ENCODE assay signal across 9 mouse cellular contexts in genomic region chr10:62186882-62187281, GRCm38 (mm10). TPM values are rescaled to one million over a fixed set of nuclear protein-coding genes. Genes with fewer than 3 reads are reported as not detected.
DNase-seq lines count a peak whose midpoint lies in the region; ATAC-seq lines count a peak whose summit lies in the region.
"Had no signal": no experiment of that assay in that cellular context is flagged by ENCODE, and none has a peak within 500 bp of the region (broad histone marks: within the 10 kb centered on the region; RNA-seq: fewer than 3 reads in every experiment).

No protein-coding gene starts in this region.

- ATAC-seq in liver, embryonic 16.5 days (ENCODE audit: low read depth), result peak; percentile 53
- peak; percentile 63; the same call in 1 of the 2 replicates for ATAC-seq in neural tube, embryonic 14.5 days (ENCODE audit: low read depth)

- H3K36me3 ChIP-seq in liver, embryonic 16.5 days (ENCODE audit: control insufficient read depth, insufficient read depth), result no peaks in the 10 kb centered on the region
- no peaks in the 10 kb centered on the region for H3K36me3 ChIP-seq in neural tube, embryonic 14.5 days (ENCODE audit: control insufficient read depth, insufficient read depth, low read length)

- no peak overlapping the region for H3K27ac ChIP-seq in liver, embryonic 16.5 days (ENCODE audit: low read length)
- H3K27ac ChIP-seq in neural tube, embryonic 14.5 days (ENCODE audit: low read depth, low read length), result no peak overlapping the region

- peak; percentile 91 to 92 for DNase-seq in B cell, adult 2 months
- peak; percentile 84 for DNase-seq in adrenal gland, adult 2 months
- peak; percentile 76 for DNase-seq in embryo, embryonic 9.5 days (ENCODE audit: extremely low spot score)
- DNase-seq in heart, adult 9 months (ENCODE audit: low spot score in 2 of 2), result peak; percentile 57 to 60
- DNase-seq in kidney, postnatal 10 days, result peak; percentile 92
- peak; percentile 57 for DNase-seq in testis, postnatal 14 days (ENCODE audit: low spot score)

- 19% methylated on average over 7 of the region's 7 CpGs for WGBS in liver, embryonic 16.5 days (ENCODE audit: insufficient replicate concordance)
- WGBS in neural tube, embryonic 14.5 days, result 19% methylated on average over 7 of the region's 7 CpGs

- no peak overlapping the region for H3K4me3 ChIP-seq in liver, embryonic 16.5 days (ENCODE audit: low read depth, low read length)
- no peak overlapping the region for H3K4me3 ChIP-seq in neural tube, embryonic 14.5 days (ENCODE audit: low read depth, low read length)
- H3K4me3 ChIP-seq: erythroblast, embryonic 14.5 days had no signal

- peaks cover 3% of the 10 kb centered on the region; the same call in 1 of the 2 replicates for H3K4me1 ChIP-seq in liver, embryonic 16.5 days (ENCODE audit: control insufficient read depth, low read depth, low read length)
- H3K4me1 ChIP-seq in neural tube, embryonic 14.5 days (ENCODE audit: control insufficient read depth, insufficient read depth, low read length), result no peaks in the 10 kb centered on the region

- no peaks in the 10 kb centered on the region for H3K27me3 ChIP-seq in liver, embryonic 16.5 days (ENCODE audit: control insufficient read depth, insufficient read depth, low read depth, low read length)
- no peaks in the 10 kb centered on the region for H3K27me3 ChIP-seq in neural tube, embryonic 14.5 days (ENCODE audit: control insufficient read depth, insufficient read depth, low read length)

- H3K9ac ChIP-seq in liver, embryonic 16.5 days (ENCODE audit: low read depth, low read length), result no peak overlapping the region
- no peak overlapping the region for H3K9ac ChIP-seq in neural tube, embryonic 14.5 days (replicated peaks; ENCODE audit: low read depth, low read length)

- H3K4me2 ChIP-seq in liver, embryonic 16.5 days (ENCODE audit: low read depth, low read length), result no peak overlapping the region
- no peak overlapping the region for H3K4me2 ChIP-seq in neural tube, embryonic 14.5 days (ENCODE audit: low read depth, low read length)

- H3K9me3 ChIP-seq in liver, embryonic 16.5 days (replicated peaks; ENCODE audit: control insufficient read depth, low read length), result no peaks in the 10 kb centered on the region
- H3K9me3 ChIP-seq in neural tube, embryonic 14.5 days (ENCODE audit: control insufficient read depth, low read length), result no peaks in the 10 kb centered on the region

RNA-seq across cellular contexts. Expression of gene Fam241b, which starts 43.2 kb away (rescaled TPM):
- 1 to 10 TPM; 4.1 to 5.6 TPM for total RNA-seq in adrenal gland, adult 2 months (2021)
- 5.6 and 7.4 TPM in 2 replicates for polyA plus RNA-seq in adrenal gland, adult 2 months (2012; rRNA removed)
- polyA plus RNA-seq in liver, embryonic 16.5 days (2015; fragmentation: Nextera tagmentation; extraction: Ambion mirVana), result 0.55 and 1.1 TPM in 2 replicates
- polyA plus RNA-seq in neural tube, embryonic 14.5 days (2014; fragmentation: Nextera tagmentation; extraction: Ambion mirVana), result 32.5 and 44.7 TPM in 2 replicates

RNA-seq across cellular contexts. Expression of gene Tspan15, which starts 44.2 kb away (rescaled TPM):
- 10 to 100 TPM; 14.4 to 22.5 TPM for total RNA-seq in adrenal gland, adult 2 months (2021)
- 66.3 and 71.2 TPM in 2 replicates for polyA plus RNA-seq in adrenal gland, adult 2 months (2012; rRNA removed)
- polyA plus RNA-seq in liver, embryonic 16.5 days (2015; fragmentation: Nextera tagmentation; extraction: Ambion mirVana), result 10.1 and 12.0 TPM in 2 replicates
- 8.5 and 12.7 TPM in 2 replicates for polyA plus RNA-seq in neural tube, embryonic 14.5 days (2014; fragmentation: Nextera tagmentation; extraction: Ambion mirVana)

RNA-seq across cellular contexts. Expression of gene Neurog3, which starts 54.0 kb away (rescaled TPM):
- total RNA-seq in adrenal gland, adult 2 months (2021), result not detected
- 0.07 TPM in 1 of 2 replicates, not detected in the other for polyA plus RNA-seq in adrenal gland, adult 2 months (2012; rRNA removed)
- 0.14 TPM in 1 of 2 replicates, not detected in the other for polyA plus RNA-seq in liver, embryonic 16.5 days (2015; fragmentation: Nextera tagmentation; extraction: Ambion mirVana)
- polyA plus RNA-seq in neural tube, embryonic 14.5 days (2014; fragmentation: Nextera tagmentation; extraction: Ambion mirVana), result 0.16 and 0.68 TPM in 2 replicates
- polyA plus RNA-seq: erythroblast, embryonic 14.5 days had no signal
